Mouse (Mus musculus) brain, embryonic 14.5 days (tissue): ENCODE results near the gene Gm10697. TPM values are rescaled to one million over a fixed set of nuclear protein-coding genes. Genes with fewer than 3 reads are reported as not detected.
"Not testable (repeated sequence)": the region's sequence is repeated elsewhere in the genome, so short reads cannot be mapped to it uniquely, and the experiment has no call there.

Experiments used
- DNase-seq: peaks from one replicate; pipeline ENCODE4 v3.0.0-alpha.2; 2011; ENCODE audit warnings: low read depth
- polyA plus RNA-seq: library from polyadenylated mRNA; depleted of rRNA; stranded (reverse); fragments of >200 nt; gene quantifications from 2 replicates; pipeline ENCODE4 v1.2.3, GENCODE M21; 2012; rRNA removed

Gene Gm10697
- polyA plus RNA-seq: not detected in 2 replicates

- DNase-seq: not testable (repeated sequence)
Observed at GRCm38 (mm10) chr3:94072544-94072943, at the start of gene Gm10697. Gene Gm10697, minus strand, starts transcription at chr3:94072644.

GRCm38 (mm10) chr3:94115071-94115470 lies 42.6 kb upstream of the Gm10697 start:
- not testable (repeated sequence) for DNase-seq

GRCm38 (mm10) chr3:94054785-94055184 lies 17.7 kb downstream of the Gm10697 start, which contains the start of gene Gm9125:
Gene Gm9125, minus strand, starts transcription at chr3:94054885.
- DNase-seq: not testable (repeated sequence)

DNA sequence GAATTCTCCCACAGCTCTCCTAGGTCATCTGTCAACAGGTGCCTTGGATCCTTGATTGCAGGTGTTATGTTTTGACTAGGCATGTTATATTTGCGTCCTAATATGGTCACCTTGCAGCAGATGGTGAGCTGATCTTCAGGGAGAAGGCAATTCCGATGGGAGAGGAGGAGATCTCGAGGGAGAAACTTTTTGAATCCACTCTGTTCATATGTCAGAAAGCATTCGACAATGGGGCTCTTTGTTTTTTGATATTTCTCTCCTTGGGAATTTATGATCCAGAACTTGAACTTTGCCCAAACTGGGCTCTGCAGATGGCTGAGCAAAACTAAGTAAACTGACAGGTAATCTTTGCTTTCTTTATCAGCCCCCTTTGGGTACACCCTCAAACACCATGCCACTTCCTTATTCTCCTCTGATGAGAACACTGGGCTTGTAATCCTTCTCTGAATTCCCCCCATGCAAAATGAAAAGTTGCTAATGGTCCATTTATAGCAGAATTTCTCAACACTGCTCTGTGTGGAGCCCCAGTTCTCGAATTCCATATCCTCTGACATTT lies 22.8 kb downstream of the Gm10697 start:
- not testable (repeated sequence) for DNase-seq

GRCm38 (mm10) chr3:94038241-94038640 lies 34.2 kb downstream of the Gm10697 start:
- DNase-seq: not testable (repeated sequence)

- not testable (repeated sequence) for DNase-seq
Observed at GRCm38 (mm10) chr3:94034400-94034799, 38.0 kb downstream of the Gm10697 start.

Other genes starting within 250 kb of the Gm10697 start
- gene Tdpoz3, start 246.6 kb downstream of the Gm10697 start, polyA plus RNA-seq: not detected in 2 replicates
- gene Gm9117, start 129.1 kb downstream of the Gm10697 start, polyA plus RNA-seq: not detected in 2 replicates
- not detected in 2 replicates for gene Tdpoz5, start 111.3 kb downstream of the Gm10697 start, polyA plus RNA-seq
- not detected in 2 replicates for gene Gm9125, start 17.8 kb downstream of the Gm10697 start, polyA plus RNA-seq
- gene Gm10696, start 105.5 kb upstream of the Gm10697 start, polyA plus RNA-seq: not detected in 2 replicates
- not detected in 2 replicates for gene Gm5286, start 124.1 kb upstream of the Gm10697 start, polyA plus RNA-seq
- not detected in 2 replicates for gene Gm4778, start 191.4 kb upstream of the Gm10697 start, polyA plus RNA-seq
- gene Them4, start 237.4 kb upstream of the Gm10697 start, polyA plus RNA-seq: 19.2 and 22.3 TPM in 2 replicates